Mouse (Mus musculus): ENCODE measurements around the gene Zfpm1.

DNA sequence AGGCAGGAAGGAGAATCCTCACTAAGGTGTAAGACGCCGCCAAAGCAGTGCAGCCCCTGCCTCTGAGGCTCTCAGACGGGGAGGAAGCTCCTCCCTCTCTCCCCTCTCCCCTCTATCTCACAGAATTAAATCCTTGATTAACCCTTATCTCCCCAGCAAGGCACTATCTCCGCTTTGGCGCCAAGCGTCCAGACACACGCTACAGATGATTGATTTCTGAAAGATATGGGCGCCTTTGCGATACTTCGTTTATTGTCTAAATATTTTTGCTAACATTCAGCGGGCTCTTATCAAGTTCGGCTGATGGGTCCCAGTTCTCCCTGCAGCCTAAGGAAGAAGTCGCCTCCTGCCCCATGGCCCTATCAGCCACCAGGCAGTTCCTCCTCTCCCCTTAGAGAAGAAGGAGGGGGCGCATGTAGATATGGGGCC is 44.2 kb downstream of the Zfpm1 start:
- TF ChIP-seq CTCF (IDR thresholded peaks at IDR 0.05; ENCODE audit: low read depth) (no peak), EP300 (optimal IDR thresholded peaks at IDR 0.05) (no peak)
